ENCODE assay signal across 8 mouse cellular contexts in genomic region chr15:89429352-89430221, GRCm38 (mm10). TPM values are rescaled to one million over a fixed set of nuclear protein-coding genes. Genes with fewer than 3 reads are reported as not detected.
DNase-seq lines count a peak whose midpoint lies in the region; ATAC-seq lines count a peak whose summit lies in the region.

TSS of gene C730034F03Rik (plus strand) at chr15:89429589.
TSS of gene Gm44502 (minus strand) at chr15:89429696.
TSS of gene Chkb (minus strand) at chr15:89429908.

- peaks cover 5% of the 10 kb centered on the region for H3K36me3 ChIP-seq in lung, embryonic 16.5 days (ENCODE audit: control insufficient read depth, insufficient read depth, low read length)

- peak within 1 kb of the TSS; percentile 85 for H3K9ac ChIP-seq in lung, embryonic 16.5 days (ENCODE audit: low read length)

- DNase-seq in MEL-GATA-1-ER (ENCODE audit: extremely low read depth, low read depth), result peak; percentile 94
- peak; percentile 90 for DNase-seq in cerebellum, adult 8-10 months
- peak; percentile 87 for DNase-seq in forelimb bud, embryonic 11.5 days (ENCODE audit: low read depth, low spot score)
- peak; percentile 90 for DNase-seq in layer of hippocampus, adult 9-10 months (ENCODE audit: low spot score)
- DNase-seq in ovary, postnatal 10 days (ENCODE audit: low spot score), result peak; percentile 75
- DNase-seq in thymus, postnatal 10 days (ENCODE audit: low spot score in 2 of 2), result peak; percentile 89 to 90

- peak; percentile 88 to 90 for ATAC-seq in hematopoietic stem cell, adult 5-6 weeks (replicated peaks in 1 of 2; ENCODE audit: insufficient read depth in 1 of 2, low FRiP score in 2 of 2, low TSS enrichment in 1 of 2, low read depth in 1 of 2, poor library complexity in 2 of 2, severe bottlenecking in 2 of 2)
- peak; percentile 94 for ATAC-seq in lung, embryonic 16.5 days (ENCODE audit: low read depth)

- H3K4me2 ChIP-seq in lung, embryonic 16.5 days (ENCODE audit: low read depth, low read length), result peak within 1 kb of the TSS; percentile 93

- WGBS in lung, embryonic 16.5 days, result under 1% methylated on average over 69 of the region's 70 CpGs

- peaks cover 8% of the 10 kb centered on the region; the same call in 1 of the 2 replicates for H3K4me1 ChIP-seq in lung, embryonic 16.5 days (replicated peaks; ENCODE audit: control insufficient read depth, insufficient read depth, low read length)

- peak within 1 kb of the TSS; percentile 84 for H3K4me3 ChIP-seq in lung, embryonic 16.5 days (ENCODE audit: low read length)

- no peaks in the 10 kb centered on the region for H3K27me3 ChIP-seq in lung, embryonic 16.5 days (ENCODE audit: control insufficient read depth, insufficient read depth, low read depth, low read length)

- H3K27ac ChIP-seq in lung, embryonic 16.5 days (ENCODE audit: low read length), result peak within 1 kb of the TSS; percentile 98

- no peaks in the 10 kb centered on the region for H3K9me3 ChIP-seq in lung, embryonic 16.5 days (ENCODE audit: control insufficient read depth, low read length)

RNA-seq across cellular contexts. Expression of gene C730034F03Rik, which starts in this region (rescaled TPM):
- 4.9 and 13.3 TPM in 2 replicates for total RNA-seq in hematopoietic stem cell, adult 5-6 weeks (2017)
- polyA plus RNA-seq in lung, embryonic 16.5 days (2015; fragmentation: Nextera tagmentation; extraction: Ambion mirVana), result 2.6 and 2.9 TPM in 2 replicates

RNA-seq across cellular contexts. Expression of gene Gm44502, which starts in this region (rescaled TPM):
- total RNA-seq in hematopoietic stem cell, adult 5-6 weeks (2017), result not detected in 2 replicates
- not detected in 2 replicates for polyA plus RNA-seq in lung, embryonic 16.5 days (2015; fragmentation: Nextera tagmentation; extraction: Ambion mirVana)

RNA-seq across cellular contexts. Expression of gene Chkb, which starts in this region (rescaled TPM):
- 29.7 and 32.6 TPM in 2 replicates for total RNA-seq in hematopoietic stem cell, adult 5-6 weeks (2017)
- polyA plus RNA-seq in lung, embryonic 16.5 days (2015; fragmentation: Nextera tagmentation; extraction: Ambion mirVana), result 58.4 and 60.4 TPM in 2 replicates

Comparison
In these comparisons a context has a peak if more than half of its experiments do, and no peak if none do; other contexts are left out.
1. Peak in every context shown above with its lines: DNase-seq, ATAC-seq, H3K4me3 ChIP-seq and H3K27ac ChIP-seq.